Mouse (Mus musculus) liver, postnatal 0 days (tissue): Measurements from ENCODE around the gene Senp3. TPM values are rescaled to one million over a fixed set of nuclear protein-coding genes. Genes with fewer than 3 reads are reported as not detected.
A peak's percentile ranks its signal among the peaks of the same experiment; 100 is the strongest.

Source experiments
- ATAC-seq: fragments of 200-750 bp; cut with Nextera tagmentation; 2 replicates; pipeline ENCODE4 v1.8.0; 2017; ENCODE audit warnings: mild to moderate bottlenecking, moderate library complexity
- DNase-seq: peaks from one replicate; pipeline ENCODE4 v3.0.0-alpha.2; 2016
- H3K27ac ChIP-seq: fragments of 300-500 bp; sonication (generic); 2 replicates; pipeline ENCODE4 v1.5.1; 2014; ENCODE audit warnings: antibody characterized with exemption, moderate library complexity, mild to moderate bottlenecking, low read depth
- H3K27me3 ChIP-seq: fragments of 300-500 bp; sonication (generic); 2 replicates; pipeline ENCODE4 v1.6.1; 2014; ENCODE audit warnings: low read length, control low read depth, mixed read lengths; ENCODE audit not compliant: insufficient read depth
- H3K36me3 ChIP-seq: fragments of 300-500 bp; sonication (generic); replicated peaks from 2 replicates; pipeline ENCODE4 v1.6.1; 2014; ENCODE audit warnings: mild to moderate bottlenecking, control low read depth, low read length, moderate library complexity, mixed read lengths; ENCODE audit not compliant: insufficient read depth
- H3K4me1 ChIP-seq: fragments of 300-500 bp; sonication (generic); 2 replicates; pipeline ENCODE4 v1.6.1; 2014; ENCODE audit warnings: antibody characterized with exemption, mild to moderate bottlenecking, control low read depth; ENCODE audit not compliant: insufficient read depth
- H3K4me2 ChIP-seq: fragments of 300-500 bp; sonication (generic); 2 replicates; pipeline ENCODE4 v1.6.1; 2014; ENCODE audit warnings: low read depth, mild to moderate bottlenecking, low read length, moderate library complexity, mixed read lengths
- H3K4me3 ChIP-seq: fragments of 300-500 bp; sonication (generic); 2 replicates; pipeline ENCODE4 v1.5.1; 2014; ENCODE audit warnings: low read depth, low read length
- H3K9ac ChIP-seq: fragments of 300-500 bp; sonication (generic); replicated peaks from 2 replicates; pipeline ENCODE4 v1.6.1; 2014; ENCODE audit warnings: mild to moderate bottlenecking, moderate library complexity
- H3K9me3 ChIP-seq: fragments of 300-500 bp; sonication (generic); 2 replicates; pipeline ENCODE4 v1.6.1; 2016; ENCODE audit warnings: mild to moderate bottlenecking, control low read depth, low read length, mixed read lengths
- CTCF ChIP-seq: sonication (generic); IDR thresholded peaks from 2 replicates; pipeline ENCODE4 v1.5.1; 2016; ENCODE audit warnings: antibody characterized with exemption, low read depth
- EP300 ChIP-seq: IDR thresholded peaks from 2 replicates; pipeline ENCODE4 v1.6.1; 2016; ENCODE audit warnings: antibody characterized with exemption, low read depth, mild to moderate bottlenecking
- WGBS: fragments of 180-500 bp; shearing (Covaris S2); extraction: QIAGEN DNeasy Blood & Tissue Kit; methylation state at CpG from one replicate; pipeline ENCODE4 v1.1.7; 2014; ENCODE audit not compliant: insufficient replicate concordance; 5-methylcytosine and 5-hydroxymethylcytosine counted together
- polyA plus RNA-seq: library from polyadenylated mRNA; unstranded; fragments of >200 nt; fragmentation: Nextera tagmentation; extraction: Ambion mirVana; gene quantifications from 2 replicates; pipeline ENCODE4 v1.2.1, GENCODE M21; 2015

The Senp3 gene
- polyA plus RNA-seq, 1 experiment from 2014 or later = 14.5 TPM

GRCm38 (mm10) chr11:69680136-69680855 lies 1.6 kb downstream of the Senp3 start:
- peak overlapping the region; percentile 92 for H3K4me3 ChIP-seq
- no peaks in the 10 kb centered on the region for H3K9me3 ChIP-seq
- DNase-seq (no peak), ATAC-seq (no peak)
- H3K4me2 ChIP-seq = peak overlapping the region; percentile 99
- no peaks in the 10 kb centered on the region for H3K27me3 ChIP-seq
- peaks cover 23% of the 10 kb centered on the region for H3K4me1 ChIP-seq
- TF ChIP-seq CTCF (0 out of 2 replicates have a peak, but pooled peaks have one; percentile 5), EP300 (no peak)
- 86% methylated on average over 30 of the region's 30 CpGs for WGBS
- no peak overlapping the region for H3K27ac ChIP-seq
- H3K36me3 ChIP-seq = peaks cover 27% of the 10 kb centered on the region
- H3K9ac ChIP-seq = no peak overlapping the region

DNA sequence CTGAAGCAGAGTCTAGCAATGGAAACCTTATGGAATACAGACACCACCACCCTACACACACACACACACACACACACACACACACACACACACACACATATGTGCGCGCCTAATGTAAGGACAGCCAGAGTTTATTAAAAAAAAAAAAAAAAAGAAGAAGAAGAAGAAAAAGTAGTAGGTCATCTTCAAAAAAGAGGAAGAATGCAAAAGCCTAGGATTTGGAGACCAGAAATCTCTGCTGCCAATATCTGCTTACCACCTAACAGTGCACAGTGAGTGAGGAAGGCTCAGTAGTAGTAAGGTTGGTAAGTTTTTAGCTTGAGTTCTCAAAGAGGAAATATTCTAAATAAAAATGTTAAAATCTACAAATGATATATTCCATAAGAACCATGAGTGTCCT lies 2.7 kb downstream of the Senp3 start:
- H3K9me3 ChIP-seq = no peaks in the 10 kb centered on the region
- 88% methylated on average over 2 of the region's 2 CpGs for WGBS

GRCm38 (mm10) chr11:69672211-69672706 lies 9.6 kb downstream of the Senp3 start, which contains the start of gene Eif4a1:
Eif4a1 (minus strand) TSS chr11:69672423.
- H3K9me3 ChIP-seq = no peaks in the 10 kb centered on the region
- DNase-seq (peak; percentile 99), ATAC-seq (peak; percentile 91)
- peaks cover 73% of the 10 kb centered on the region for H3K36me3 ChIP-seq
- peak within 1 kb of the TSS; percentile 92 for H3K9ac ChIP-seq
- H3K4me1 ChIP-seq = peaks cover 18% of the 10 kb centered on the region
- peak within 1 kb of the TSS; percentile 95 for H3K4me2 ChIP-seq
- peak within 1 kb of the TSS; percentile 94 for H3K4me3 ChIP-seq
- H3K27ac ChIP-seq = peak within 1 kb of the TSS; percentile 99
- TF ChIP-seq EP300 = peak; percentile 43; the same call in 1 of the 2 replicates
- TF ChIP-seq CTCF = no peak
- WGBS = under 1% methylated on average over 36 of the region's 36 CpGs
- no peaks in the 10 kb centered on the region for H3K27me3 ChIP-seq

More for the DNA sequence above, 2.7 kb downstream of the Senp3 start:
- no peak overlapping the region for H3K27ac ChIP-seq
- DNase-seq = no peak
- no peak overlapping the region for H3K4me2 ChIP-seq
- TF ChIP-seq CTCF (no peak), EP300 (no peak)
- peaks cover 14% of the 10 kb centered on the region for H3K4me1 ChIP-seq
- no peak overlapping the region for H3K9ac ChIP-seq
- no peak for ATAC-seq
- H3K36me3 ChIP-seq = peaks cover 38% of the 10 kb centered on the region
- H3K27me3 ChIP-seq = no peaks in the 10 kb centered on the region
- H3K4me3 ChIP-seq = no peak overlapping the region

- Histone ChIP-seq H3K9me3 (no peaks in the 10 kb centered on the region), H3K9ac (peak overlapping the region; percentile 92), H3K4me1 (peaks cover 18% of the 10 kb centered on the region), H3K4me3 (peak overlapping the region; percentile 94), H3K36me3 (peaks cover 70% of the 10 kb centered on the region), H3K27me3 (no peaks in the 10 kb centered on the region), H3K27ac (peak overlapping the region; percentile 99), H3K4me2 (peak overlapping the region; percentile 95)
- under 1% methylated on average over 43 of the region's 43 CpGs for WGBS
- ATAC-seq = peak; percentile 6; the same call in 1 of the 2 replicates
- TF ChIP-seq CTCF = no peak
- TF ChIP-seq EP300 = no peak
- DNase-seq = no peak
Measured at GRCm38 (mm10) chr11:69671726-69672124, 10.2 kb downstream of the Senp3 start.

- Histone ChIP-seq H3K4me3 (peak overlapping the region; percentile 94), H3K4me2 (peak overlapping the region; percentile 95), H3K4me1 (peaks cover 18% of the 10 kb centered on the region), H3K27ac (peak overlapping the region; percentile 99), H3K36me3 (peaks cover 67% of the 10 kb centered on the region), H3K27me3 (no peaks in the 10 kb centered on the region), H3K9ac (peak overlapping the region; percentile 92), H3K9me3 (no peaks in the 10 kb centered on the region)
- DNase-seq (peak; percentile 97), ATAC-seq (peak; percentile 74)
- TF ChIP-seq CTCF = no peak; the same call in 1 of the 2 replicates
- peak; percentile 68 for TF ChIP-seq EP300
- under 1% methylated on average over 52 of the region's 61 CpGs for WGBS
Measured at GRCm38 (mm10) chr11:69670786-69671725, 10.8 kb downstream of the Senp3 start.

DNA sequence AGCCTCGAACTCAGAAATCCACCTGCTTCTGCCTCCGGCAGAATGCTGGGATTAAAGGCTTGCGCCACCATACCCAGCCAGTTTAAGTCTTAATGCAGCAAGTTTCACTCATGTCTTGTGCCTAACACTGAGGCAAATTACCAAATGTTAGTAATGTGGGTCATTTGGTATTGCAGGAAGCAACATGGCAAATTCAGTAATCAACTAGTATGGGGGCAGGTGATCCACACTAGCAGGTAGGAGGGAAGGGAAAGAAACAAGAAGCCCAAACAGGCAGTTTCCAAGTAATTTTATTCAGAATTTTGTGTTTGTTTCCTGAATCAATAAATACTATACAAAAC lies 15.2 kb downstream of the Senp3 start:
- peak overlapping the region; percentile 56; the same call in 1 of the 2 replicates for H3K27ac ChIP-seq

More for the DNA sequence above, 15.2 kb downstream of the Senp3 start:
- H3K27me3 ChIP-seq = no peaks in the 10 kb centered on the region
- peaks cover 55% of the 10 kb centered on the region for H3K36me3 ChIP-seq
- H3K9me3 ChIP-seq = no peaks in the 10 kb centered on the region
- no peak for DNase-seq
- TF ChIP-seq CTCF = no peak
- TF ChIP-seq EP300 = no peak
- ATAC-seq = no peak
- H3K4me2 ChIP-seq = no peak overlapping the region
- peaks cover 29% of the 10 kb centered on the region for H3K4me1 ChIP-seq
- H3K9ac ChIP-seq = no peak overlapping the region
- WGBS = 87% methylated on average over 3 of the region's 3 CpGs
- no peak overlapping the region for H3K4me3 ChIP-seq
